Mouse (Mus musculus) lung, adult 2 months (tissue): ENCODE measurements around the gene Cntfr.

Experiments used
- CTCF ChIP-seq: fragments of 200-500 bp; IDR thresholded peaks from 2 replicates; pipeline ENCODE4 v1.5.1; 2011; ENCODE audit warnings: mild to moderate bottlenecking, low read length, control low read depth; ENCODE audit not compliant: insufficient read depth
- POLR2A ChIP-seq: fragments of 200-500 bp; IDR thresholded peaks from 2 replicates; pipeline ENCODE4 v1.6.1; 2011; ENCODE audit warnings: low read depth, mild to moderate bottlenecking, control low read depth, low read length, borderline replicate concordance; ENCODE audit errors: extremely low read depth

GRCm38 (mm10) chr4:41662723-41663122 lies 34.2 kb downstream of the Cntfr start:
- TF ChIP-seq CTCF (no peak), POLR2A (no peak)
